Mouse (Mus musculus) right cerebral cortex, postnatal 14 days (tissue): ENCODE measurements around the gene Syn3.

Experiments
- DNase-seq: peaks from one replicate; pipeline ENCODE4 v3.0.0; 2022

The Syn3 gene

GRCm38 (mm10) chr10:86194722-86195121 is 304.0 kb downstream of the Syn3 start:
- DNase-seq = no peak

- no peak for DNase-seq
Measured at GRCm38 (mm10) chr10:86193863-86194434, 304.7 kb downstream of the Syn3 start.

GRCm38 (mm10) chr10:86188614-86189013 is 310.1 kb downstream of the Syn3 start:
- no peak for DNase-seq

GRCm38 (mm10) chr10:86187881-86188280 is 310.8 kb downstream of the Syn3 start:
- no peak for DNase-seq

GRCm38 (mm10) chr10:86183148-86183885 is 315.4 kb downstream of the Syn3 start:
- DNase-seq = no peak

GRCm38 (mm10) chr10:86182183-86182805 is 316.4 kb downstream of the Syn3 start:
- peak; percentile 47 for DNase-seq

- no peak for DNase-seq
Measured at GRCm38 (mm10) chr10:86176411-86176810, 322.3 kb downstream of the Syn3 start.

GRCm38 (mm10) chr10:86174017-86174416 is 324.7 kb downstream of the Syn3 start:
- DNase-seq = no peak

- no peak for DNase-seq
Measured at GRCm38 (mm10) chr10:86173284-86173683, 325.4 kb downstream of the Syn3 start.

- no peak for DNase-seq
Measured at GRCm38 (mm10) chr10:86171246-86171645, 327.4 kb downstream of the Syn3 start.

GRCm38 (mm10) chr10:86168084-86168483 is 330.6 kb downstream of the Syn3 start:
- no peak for DNase-seq

GRCm38 (mm10) chr10:86166854-86167268 is 331.8 kb downstream of the Syn3 start:
- peak; percentile 11 for DNase-seq

- no peak for DNase-seq
Measured at GRCm38 (mm10) chr10:86164098-86164497, 334.6 kb downstream of the Syn3 start.

GRCm38 (mm10) chr10:86161783-86162271 is 336.9 kb downstream of the Syn3 start:
- DNase-seq = no peak

- no peak for DNase-seq
Measured at GRCm38 (mm10) chr10:86158198-86158899, 340.3 kb downstream of the Syn3 start.

- no peak for DNase-seq
Measured at GRCm38 (mm10) chr10:86155344-86155743, 343.4 kb downstream of the Syn3 start.

GRCm38 (mm10) chr10:86153221-86153620 is 345.5 kb downstream of the Syn3 start:
- no peak for DNase-seq

- DNase-seq = no peak
Measured at GRCm38 (mm10) chr10:86151357-86151756, 347.3 kb downstream of the Syn3 start.

- DNase-seq = no peak
Measured at GRCm38 (mm10) chr10:86150076-86150475, 348.6 kb downstream of the Syn3 start.

GRCm38 (mm10) chr10:86149029-86149818 is 349.5 kb downstream of the Syn3 start:
- no peak for DNase-seq

GRCm38 (mm10) chr10:86139061-86139681 is 359.5 kb downstream of the Syn3 start:
- DNase-seq = no peak

- no peak for DNase-seq
Measured at GRCm38 (mm10) chr10:86137589-86138173, 361.0 kb downstream of the Syn3 start.
